Mouse (Mus musculus) megakaryocyte, adult 5-6 weeks (primary cell): ENCODE measurements around the gene Naxd. TPM values are rescaled to one million over a fixed set of nuclear protein-coding genes. Genes with fewer than 3 reads are reported as not detected.
"Not testable (repeated sequence)": the region's sequence is repeated elsewhere in the genome, so short reads cannot be mapped to it uniquely, and the experiment has no call there.

ENCODE experiments used
- ATAC-seq: 2 replicates; pipeline ENCODE4 v1.8.0; 2016; ENCODE audit warnings: mild to moderate bottlenecking, inconsistent platforms; ENCODE audit not compliant: poor library complexity, severe bottlenecking
- total RNA-seq, 2 experiments: library from RNA; stranded (forward) in 1 of 2; stranded (reverse) in 1 of 2; fragments of 153-499, 151-499 nt in 1 of 2; fragments of 221-1000, 200-1000 nt in 1 of 2; gene quantifications; 2 replicates each; pipeline versions ENCODE4 v1.2.3 to v1.2.4; 2015 to 2017

Naxd gene
- total RNA-seq, 2 experiments from 2014 or later = 39.8 to 58.1 TPM

- no peak for ATAC-seq
Observed at GRCm38 (mm10) chr8:11510971-11511370, 13.7 kb downstream of the Naxd start.

GRCm38 (mm10) chr8:11512711-11513110, 15.4 kb downstream of the Naxd start:
- ATAC-seq = no peak

GRCm38 (mm10) chr8:11513247-11513646, 15.9 kb downstream of the Naxd start:
- no peak for ATAC-seq

- ATAC-seq = no peak
Observed at GRCm38 (mm10) chr8:11516292-11516691, 19.0 kb downstream of the Naxd start.

- peak; percentile 94 for ATAC-seq
Observed at GRCm38 (mm10) chr8:11517366-11518055, 20.2 kb downstream of the Naxd start.

GRCm38 (mm10) chr8:11518056-11518396, 20.7 kb downstream of the Naxd start:
- ATAC-seq = no peak

GRCm38 (mm10) chr8:11518676-11519075, 21.4 kb downstream of the Naxd start:
- ATAC-seq = no peak

GRCm38 (mm10) chr8:11523331-11523730, 26.0 kb downstream of the Naxd start:
- ATAC-seq = no peak

GRCm38 (mm10) chr8:11530155-11530770, 33.0 kb downstream of the Naxd start:
- ATAC-seq = no peak

GRCm38 (mm10) chr8:11530849-11531248, 33.5 kb downstream of the Naxd start:
- ATAC-seq = no peak

- ATAC-seq = no peak
Observed at GRCm38 (mm10) chr8:11534494-11534893, 37.2 kb downstream of the Naxd start.

- no peak for ATAC-seq
Observed at GRCm38 (mm10) chr8:11539049-11539448, 41.7 kb downstream of the Naxd start.

GRCm38 (mm10) chr8:11540182-11540581, 42.9 kb downstream of the Naxd start:
- no peak for ATAC-seq

GRCm38 (mm10) chr8:11542031-11542430, 44.7 kb downstream of the Naxd start:
- no peak for ATAC-seq

GRCm38 (mm10) chr8:11542866-11543265, 45.6 kb downstream of the Naxd start:
- no peak for ATAC-seq

GRCm38 (mm10) chr8:11544386-11544785, 47.1 kb downstream of the Naxd start:
- ATAC-seq = peak; percentile 73

GRCm38 (mm10) chr8:11547063-11547462, 49.8 kb downstream of the Naxd start:
- peak; percentile 43; the same call in 1 of the 2 replicates for ATAC-seq

GRCm38 (mm10) chr8:11549706-11550105, 52.4 kb downstream of the Naxd start:
- ATAC-seq = peak; percentile 54

GRCm38 (mm10) chr8:11550281-11550948, 53.1 kb downstream of the Naxd start, which contains the start of gene Cars2:
Cars2 (minus strand) TSS chr8:11550783.
- peak; percentile 77 for ATAC-seq

GRCm38 (mm10) chr8:11551497-11551896, 54.2 kb downstream of the Naxd start:
- not testable (repeated sequence) for ATAC-seq

- ATAC-seq = no peak
Observed at GRCm38 (mm10) chr8:11552390-11552789, 55.1 kb downstream of the Naxd start.
